Mouse (Mus musculus) thymus, adult 2 months (tissue): Measurements from ENCODE around the gene Plcb1. TPM values are rescaled to one million over a fixed set of nuclear protein-coding genes. Genes with fewer than 3 reads are reported as not detected.

Source experiments
- DNase-seq: peaks from one replicate; pipeline ENCODE4 v3.0.0; 2021
- H3K27ac ChIP-seq: fragments of 200-500 bp; 2 replicates; pipeline ENCODE4 v1.5.1; 2012; ENCODE audit warnings: low read length, control low read depth; ENCODE audit not compliant: control insufficient read depth, insufficient read depth
- H3K27me3 ChIP-seq: fragments of 200-500 bp; 2 replicates; pipeline ENCODE4 v1.6.1; 2012; ENCODE audit warnings: mild to moderate bottlenecking, low read length, moderate library complexity, mixed read lengths; ENCODE audit not compliant: control insufficient read depth, insufficient read depth
- H3K36me3 ChIP-seq: fragments of 200-500 bp; 2 replicates; pipeline ENCODE4 v1.6.1; 2012; ENCODE audit warnings: mild to moderate bottlenecking, low read length, moderate library complexity; ENCODE audit not compliant: control insufficient read depth, insufficient read depth
- H3K4me1 ChIP-seq: fragments of 200-500 bp; replicated peaks from 2 replicates; pipeline ENCODE4 v1.6.1; 2012; ENCODE audit warnings: low read length; ENCODE audit not compliant: control insufficient read depth, insufficient read depth
- H3K4me3 ChIP-seq: fragments of 200-500 bp; 2 replicates; pipeline ENCODE4 v1.5.1; 2012; ENCODE audit warnings: mild to moderate bottlenecking, low read length, control low read depth, moderate library complexity; ENCODE audit not compliant: control insufficient read depth, insufficient read depth
- CTCF ChIP-seq: fragments of 200-500 bp; IDR thresholded peaks from 2 replicates; pipeline ENCODE4 v1.5.1; 2012; ENCODE audit warnings: mild to moderate bottlenecking, control low read depth, low read length, moderate library complexity, borderline replicate concordance; ENCODE audit not compliant: control insufficient read depth, poor library complexity, insufficient read depth; ENCODE audit errors: extremely low read depth
- POLR2A ChIP-seq: fragments of 200-500 bp; IDR thresholded peaks from 2 replicates; pipeline ENCODE4 v1.6.1; 2012; ENCODE audit warnings: mild to moderate bottlenecking, low read length, control low read depth, moderate library complexity; ENCODE audit not compliant: control insufficient read depth, poor library complexity, insufficient read depth; ENCODE audit errors: extremely low read depth
- WGBS: fragments of 180-500 bp; shearing (Covaris S2); methylation state at CpG from one replicate; pipeline ENCODE4 v1.1.7; 2018; 5-methylcytosine and 5-hydroxymethylcytosine counted together
- polyA plus RNA-seq: library from polyadenylated mRNA; depleted of rRNA; stranded (reverse); fragments of >200 nt; gene quantifications from 2 replicates; pipeline ENCODE4 v1.2.3, GENCODE M21; 2012

Gene Plcb1
- polyA plus RNA-seq, 1 experiment: 0.32 TPM

- no peak overlapping the region for H3K4me3 ChIP-seq
- H3K27ac ChIP-seq: no peak overlapping the region
- 93% methylated on average over 3 of the region's 3 CpGs for WGBS
- TF ChIP-seq POLR2A: no peak
- TF ChIP-seq CTCF: no peak
- H3K27me3 ChIP-seq: no peaks in the 10 kb centered on the region
- H3K36me3 ChIP-seq: no peaks in the 10 kb centered on the region
- H3K4me1 ChIP-seq: no peaks in the 10 kb centered on the region
- DNase-seq: no peak
These were observed 60.7 kb downstream of the Plcb1 start for GRCm38 (mm10) chr2:134846555-134846954.

- no peak for DNase-seq
- H3K4me1 ChIP-seq: no peaks in the 10 kb centered on the region
- TF ChIP-seq CTCF (no peak), POLR2A (no peak)
- H3K27me3 ChIP-seq: no peaks in the 10 kb centered on the region
- no peaks in the 10 kb centered on the region for H3K36me3 ChIP-seq
- H3K4me3 ChIP-seq: no peak overlapping the region
- 92% methylated on average over 13 of the region's 13 CpGs for WGBS
- H3K27ac ChIP-seq: no peak overlapping the region
These were observed 65.6 kb downstream of the Plcb1 start for GRCm38 (mm10) chr2:134851189-134852171.

DNA sequence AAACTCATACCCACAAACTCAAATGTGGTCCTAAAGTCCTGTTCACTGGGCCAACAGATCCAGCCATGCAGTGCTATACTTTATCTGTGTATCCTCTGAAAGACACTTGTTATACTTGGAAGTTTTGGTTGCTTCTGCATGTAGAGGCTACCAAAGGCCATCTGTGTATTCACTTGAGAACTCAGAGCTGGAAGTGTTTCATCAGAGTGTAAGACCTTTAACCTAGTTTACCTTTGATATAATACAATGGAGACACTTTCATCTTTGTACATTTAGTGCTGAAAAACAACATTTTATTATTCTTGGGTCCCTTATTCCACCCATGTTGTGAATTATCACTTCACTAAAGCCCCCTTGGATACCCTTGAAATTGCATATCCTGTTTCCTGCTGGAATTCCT lies 70.4 kb downstream of the Plcb1 start:
- Histone ChIP-seq H3K4me3 (no peak overlapping the region), H3K27ac (no peak overlapping the region), H3K36me3 (no peaks in the 10 kb centered on the region), H3K27me3 (no peaks in the 10 kb centered on the region), H3K4me1 (no peaks in the 10 kb centered on the region)
- no peak for DNase-seq
- no peak for TF ChIP-seq CTCF
- no peak for TF ChIP-seq POLR2A

DNA sequence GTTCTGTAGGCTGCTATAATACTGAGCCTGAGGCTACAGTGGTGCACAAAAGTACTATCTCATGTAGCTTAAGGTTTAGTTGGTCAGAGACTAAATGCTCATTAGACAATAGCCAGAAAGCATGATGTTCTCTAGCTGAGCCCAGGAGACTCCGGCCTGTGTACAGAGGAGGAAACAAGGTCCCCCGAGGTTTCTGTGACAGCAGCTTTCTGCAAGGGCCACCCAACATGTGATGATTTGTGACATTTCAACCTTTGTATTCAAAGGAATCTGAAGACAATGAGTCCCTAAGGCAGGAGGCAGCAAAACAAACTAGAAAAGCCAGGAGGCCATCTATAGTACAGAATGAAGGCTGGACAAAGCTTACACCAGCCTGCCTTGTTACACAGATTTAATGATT lies 70.8 kb downstream of the Plcb1 start:
- no peak for DNase-seq
- Histone ChIP-seq H3K27ac (no peak overlapping the region), H3K27me3 (no peaks in the 10 kb centered on the region), H3K4me1 (no peaks in the 10 kb centered on the region), H3K36me3 (no peaks in the 10 kb centered on the region), H3K4me3 (no peak overlapping the region)
- TF ChIP-seq POLR2A: no peak
- WGBS: 67% methylated on average over 2 of the region's 2 CpGs

- DNase-seq: no peak
- Histone ChIP-seq H3K4me1 (no peaks in the 10 kb centered on the region), H3K4me3 (no peak overlapping the region), H3K27me3 (no peaks in the 10 kb centered on the region), H3K36me3 (no peaks in the 10 kb centered on the region), H3K27ac (no peak overlapping the region)
- WGBS: 86% methylated on average over 7 of the region's 7 CpGs
- TF ChIP-seq POLR2A (no peak), CTCF (no peak)
These were observed 79.2 kb downstream of the Plcb1 start for GRCm38 (mm10) chr2:134864985-134865645.

DNA sequence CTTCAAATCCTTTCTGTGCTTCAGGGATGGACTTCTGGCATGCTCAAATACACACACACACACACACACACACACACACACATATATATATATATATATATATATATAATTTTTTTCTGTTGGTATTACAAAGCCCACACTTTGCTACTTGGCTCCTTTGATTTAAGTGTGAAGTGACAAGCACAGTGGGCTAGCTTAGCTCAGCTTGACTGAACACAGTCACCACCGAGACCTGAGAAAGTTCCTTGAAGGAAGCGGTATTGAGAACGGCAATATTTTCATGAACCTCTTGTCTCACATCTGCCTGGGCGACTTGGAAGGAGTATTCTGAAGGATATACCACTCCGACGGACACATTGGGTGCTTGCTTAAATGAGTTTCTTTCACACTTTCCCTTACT lies 81.5 kb downstream of the Plcb1 start:
- Histone ChIP-seq H3K27ac (no peak overlapping the region), H3K4me1 (no peaks in the 10 kb centered on the region), H3K27me3 (no peaks in the 10 kb centered on the region), H3K36me3 (no peaks in the 10 kb centered on the region), H3K4me3 (no peak overlapping the region)
- DNase-seq: no peak
- TF ChIP-seq POLR2A (no peak), CTCF (no peak)
- WGBS: 96% methylated on average over 6 of the region's 6 CpGs

GRCm38 (mm10) chr2:134871692-134872489 lies 86.0 kb downstream of the Plcb1 start:
- Histone ChIP-seq H3K27ac (no peak overlapping the region), H3K27me3 (no peaks in the 10 kb centered on the region), H3K36me3 (no peaks in the 10 kb centered on the region), H3K4me1 (no peaks in the 10 kb centered on the region), H3K4me3 (no peak overlapping the region)
- DNase-seq: no peak
- no peak for TF ChIP-seq POLR2A
- TF ChIP-seq CTCF: no peak
- 73% methylated on average over 9 of the region's 9 CpGs for WGBS
